Mouse (Mus musculus): Measurements from ENCODE around the gene Ip6k3.

DNA sequence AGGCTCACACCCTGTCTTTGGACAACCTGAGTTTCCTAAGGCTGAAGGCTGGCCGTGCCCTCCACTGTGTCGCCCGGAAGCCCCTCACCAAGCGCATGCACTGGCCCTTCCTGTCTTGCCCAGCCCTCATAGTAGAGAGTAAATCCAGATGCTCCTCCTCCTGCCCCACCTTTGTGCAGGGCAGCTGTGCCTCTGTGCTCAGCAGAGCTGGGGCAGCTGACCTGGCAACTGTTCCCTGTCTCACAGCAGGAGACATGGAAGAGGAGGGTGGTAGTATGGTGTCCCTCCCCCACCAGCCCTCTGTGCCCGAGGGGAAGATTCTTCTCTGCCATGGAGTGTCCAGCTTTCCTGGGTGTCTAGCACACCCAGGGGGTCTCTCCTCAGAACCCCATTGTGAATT is 65.9 kb downstream of the Ip6k3 start:
- TF ChIP-seq CTCF (IDR thresholded peaks at IDR 0.05; ENCODE audit: borderline replicate concordance, insufficient read depth, low read length) (no peak), POLR2A (IDR thresholded peaks at IDR 0.05; ENCODE audit: low read depth, low read length) (no peak)
